Mouse (Mus musculus) myocyte (in vitro differentiated cells): ENCODE results near the gene Ank3. TPM values are rescaled to one million over a fixed set of nuclear protein-coding genes. Genes with fewer than 3 reads are reported as not detected.

Experiments used
- H3K27me3 ChIP-seq: one replicate; pipeline ENCODE4 v1.6.1; 2011; ENCODE audit not compliant: control insufficient read depth, insufficient read depth, insufficient read length
- H3K36me3 ChIP-seq: one replicate; pipeline ENCODE4 v1.6.1; 2011; ENCODE audit not compliant: control insufficient read depth, insufficient read depth
- H3K4me2 ChIP-seq: one replicate; pipeline ENCODE4 v1.6.1; 2011; ENCODE audit warnings: low read depth, control low read depth
- H3K4me3 ChIP-seq: one replicate; pipeline ENCODE4 v1.5.1; 2011; ENCODE audit warnings: mild to moderate bottlenecking, control low read depth, moderate library complexity
- H3K79me2 ChIP-seq: one replicate; pipeline ENCODE4 v1.6.1; 2011; ENCODE audit not compliant: control insufficient read depth, insufficient read depth
- H3ac ChIP-seq: one replicate; pipeline ENCODE4 v1.6.1; 2011; ENCODE audit not compliant: control insufficient read depth, insufficient read length
- CEBPB ChIP-seq: IDR thresholded peaks from 2 replicates; pipeline ENCODE4 v1.6.1; 2011; ENCODE audit warnings: mild to moderate bottlenecking, moderate library complexity; ENCODE audit not compliant: poor library complexity, insufficient read depth, severe bottlenecking
- E2F4 ChIP-seq: IDR thresholded peaks from one replicate; pipeline ENCODE4 v1.6.1; 2011; ENCODE audit warnings: mild to moderate bottlenecking, control low read depth, moderate library complexity; ENCODE audit not compliant: insufficient read depth
- MAX ChIP-seq: IDR thresholded peaks from one replicate; pipeline ENCODE4 v1.6.1; 2011; ENCODE audit warnings: low read depth, mild to moderate bottlenecking, control low read depth
- MYOD1 ChIP-seq, 3 experiments: IDR thresholded peaks; one replicate each; pipeline ENCODE4 v1.6.1; 2011; ENCODE audit warnings: control low read depth in 2 of 3, low read depth in 2 of 3, mild to moderate bottlenecking in 2 of 3, moderate library complexity in 1 of 3; ENCODE audit not compliant: insufficient read length in 2 of 3, control insufficient read depth in 1 of 3
- MYOG ChIP-seq, 3 experiments: IDR thresholded peaks; one replicate each; pipeline ENCODE4 v1.6.1; 2011; ENCODE audit warnings: control low read depth in 2 of 3, low read depth in 2 of 3, mild to moderate bottlenecking in 2 of 3; ENCODE audit not compliant: insufficient read length in 2 of 3, control insufficient read depth in 1 of 3, insufficient read depth in 1 of 3
- POLR2A ChIP-seq: IDR thresholded peaks from one replicate; pipeline ENCODE4 v1.6.1; 2011; ENCODE audit warnings: low read depth, mild to moderate bottlenecking, control low read depth, moderate library complexity; ENCODE audit not compliant: insufficient read length
- POLR2AphosphoS2 ChIP-seq: IDR thresholded peaks from one replicate; pipeline ENCODE4 v1.6.1; 2011; ENCODE audit warnings: low read depth, control low read depth; ENCODE audit not compliant: insufficient read length
- REST ChIP-seq: IDR thresholded peaks from one replicate; pipeline ENCODE4 v1.6.1; 2011; ENCODE audit warnings: mild to moderate bottlenecking, control low read depth, moderate library complexity; ENCODE audit not compliant: insufficient read depth, insufficient read length
- SRF ChIP-seq: IDR thresholded peaks from one replicate; pipeline ENCODE4 v1.6.1; 2011; ENCODE audit warnings: low read depth; ENCODE audit not compliant: control insufficient read depth, insufficient read length
- TCF12 ChIP-seq: IDR thresholded peaks from one replicate; pipeline ENCODE4 v1.6.1; 2011; ENCODE audit warnings: mild to moderate bottlenecking, control low read depth; ENCODE audit not compliant: poor library complexity, insufficient read depth, severe bottlenecking
- TCF3 ChIP-seq: IDR thresholded peaks from one replicate; pipeline ENCODE4 v1.6.1; 2011; ENCODE audit warnings: low read depth, control low read depth; ENCODE audit not compliant: insufficient read length
- USF1 ChIP-seq: IDR thresholded peaks from one replicate; pipeline ENCODE4 v1.6.1; 2011; ENCODE audit warnings: low read depth, mild to moderate bottlenecking, control low read depth, moderate library complexity
- polyA plus RNA-seq: library from polyadenylated mRNA; unstranded; fragments of >200 nt; fragmentation: generic; extraction: Trizol; gene quantifications from one replicate; pipeline ENCODE4 v1.2.1, GENCODE M21; 2012; ENCODE audit warnings: missing spikeins

Ank3 gene
- polyA plus RNA-seq, 1 experiment: 5.5 TPM

DNA sequence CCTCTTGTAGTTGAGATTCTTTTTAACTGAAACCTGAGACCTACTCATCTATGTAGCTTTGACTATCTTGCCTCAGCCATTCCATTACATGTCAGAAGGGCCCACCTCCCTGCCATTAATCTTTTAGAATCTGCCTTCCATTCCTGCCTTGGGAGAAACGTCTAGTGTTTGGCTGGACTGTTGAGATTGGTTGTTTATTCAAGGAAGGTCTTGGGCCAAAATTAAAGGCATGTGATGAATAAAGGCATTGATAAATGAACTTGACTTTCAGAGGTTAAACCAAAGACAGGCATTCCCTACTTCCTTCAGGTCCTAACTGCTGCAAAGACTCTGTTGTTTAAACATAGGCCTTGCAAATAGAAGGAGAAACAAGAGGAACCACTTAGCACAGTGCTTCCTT lies 271.9 kb downstream of the Ank3 start:
- no peaks in the 10 kb centered on the region for H3K27me3 ChIP-seq
- no peaks in the 10 kb centered on the region for H3K36me3 ChIP-seq
- TF ChIP-seq SRF (no peak), E2F4 (no peak), USF1 (no peak)
- H3ac ChIP-seq: no peak overlapping the region
- H3K4me3 ChIP-seq: no peak overlapping the region
- no peak overlapping the region for H3K4me2 ChIP-seq
- no peaks in the 10 kb centered on the region for H3K79me2 ChIP-seq

DNA sequence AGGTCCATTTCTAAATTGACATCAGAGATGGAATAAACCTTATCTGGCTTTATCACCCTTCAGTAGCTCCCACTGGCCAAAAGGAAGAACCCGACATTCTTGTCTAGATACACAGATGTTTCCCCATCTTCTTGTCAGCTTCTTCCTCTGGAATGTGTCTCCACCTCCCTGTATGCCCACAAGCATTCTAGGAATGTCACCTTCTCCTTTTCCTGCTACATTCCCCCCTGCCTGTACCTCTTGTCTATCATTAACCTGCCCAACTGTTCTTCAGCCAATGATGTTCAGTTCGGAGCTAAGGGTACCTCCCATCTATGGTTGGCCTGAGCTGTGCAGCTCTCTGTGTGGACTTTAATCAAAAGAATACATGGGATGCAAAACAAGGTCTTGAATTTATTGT lies 272.4 kb downstream of the Ank3 start:
- no peaks in the 10 kb centered on the region for H3K79me2 ChIP-seq
- H3K4me3 ChIP-seq: no peak overlapping the region
- no peak overlapping the region for H3ac ChIP-seq
- H3K27me3 ChIP-seq: no peaks in the 10 kb centered on the region
- no peak overlapping the region for H3K4me2 ChIP-seq
- no peak for TF ChIP-seq POLR2AphosphoS2
- TF ChIP-seq MYOD1 (IDR thresholded peaks at IDR 0.05; ENCODE audit: control insufficient read depth in 1 of 3, insufficient read length in 2 of 3, low read depth in 2 of 3): no peak
- TF ChIP-seq SRF: no peak
- TF ChIP-seq E2F4: no peak
- no peak for TF ChIP-seq MYOG (IDR thresholded peaks at IDR 0.05; ENCODE audit: control insufficient read depth in 1 of 3, insufficient read depth in 1 of 3, insufficient read length in 2 of 3, low read depth in 2 of 3)
- TF ChIP-seq USF1: no peak
- TF ChIP-seq MAX: no peak
- TF ChIP-seq POLR2A: no peak
- TF ChIP-seq TCF3: no peak
- TF ChIP-seq TCF12: no peak
- no peak for TF ChIP-seq CEBPB
- TF ChIP-seq REST: no peak
- no peaks in the 10 kb centered on the region for H3K36me3 ChIP-seq

DNA sequence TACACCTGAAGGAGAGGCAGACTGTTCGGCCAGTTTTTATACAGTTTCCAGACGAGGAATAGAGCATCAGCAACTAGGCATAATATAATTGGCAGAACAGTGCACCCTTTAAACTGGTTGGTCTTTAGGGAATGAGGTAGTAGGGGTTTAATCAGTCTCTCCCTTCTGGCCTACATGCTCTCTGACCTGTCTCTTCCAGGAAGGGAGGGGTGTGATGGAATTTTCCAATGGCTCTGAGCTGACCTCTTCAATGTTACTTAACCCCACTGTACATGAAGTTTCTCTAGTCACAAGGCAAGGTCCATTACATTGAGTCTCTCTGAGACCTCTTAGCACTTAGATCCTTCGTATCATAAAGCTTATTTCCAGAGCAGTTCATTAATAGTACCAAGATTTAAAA lies 272.9 kb downstream of the Ank3 start:
- no peaks in the 10 kb centered on the region for H3K79me2 ChIP-seq
- TF ChIP-seq CEBPB (no peak), POLR2A (no peak), USF1 (no peak), E2F4 (no peak), TCF3 (no peak), POLR2AphosphoS2 (no peak), REST (no peak), MAX (no peak), TCF12 (no peak), MYOD1 (IDR thresholded peaks at IDR 0.05; ENCODE audit: control insufficient read depth in 1 of 3, insufficient read length in 2 of 3, low read depth in 2 of 3) (no peak), SRF (no peak), MYOG (IDR thresholded peaks at IDR 0.05; ENCODE audit: control insufficient read depth in 1 of 3, insufficient read depth in 1 of 3, insufficient read length in 2 of 3, low read depth in 2 of 3) (no peak)
- H3K4me3 ChIP-seq: no peak overlapping the region
- no peaks in the 10 kb centered on the region for H3K36me3 ChIP-seq
- no peak overlapping the region for H3ac ChIP-seq
- no peak overlapping the region for H3K4me2 ChIP-seq
- no peaks in the 10 kb centered on the region for H3K27me3 ChIP-seq

DNA sequence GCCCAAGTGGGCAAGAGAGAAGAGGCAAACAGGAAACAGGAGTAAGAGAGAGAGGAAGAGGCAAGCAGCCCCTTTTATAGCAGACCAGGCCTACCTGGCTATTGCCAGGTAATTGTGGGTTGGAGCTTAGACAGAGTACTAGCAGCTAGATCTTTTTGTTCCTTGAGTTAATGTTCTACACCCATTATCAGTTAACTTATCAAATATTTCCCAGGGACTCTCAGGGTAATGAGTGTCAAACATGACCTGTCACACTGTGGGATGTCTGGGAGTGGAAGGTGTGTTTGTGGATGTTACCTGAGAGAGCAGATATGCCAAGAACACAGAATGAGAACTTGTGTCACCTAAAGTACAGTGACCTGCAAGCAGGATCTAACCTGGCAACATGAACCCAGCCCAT lies 274.0 kb downstream of the Ank3 start:
- Histone ChIP-seq H3K4me2 (no peak overlapping the region), H3K79me2 (no peaks in the 10 kb centered on the region), H3K36me3 (no peaks in the 10 kb centered on the region), H3K4me3 (no peak overlapping the region), H3K27me3 (no peaks in the 10 kb centered on the region), H3ac (no peak overlapping the region)
- TF ChIP-seq REST (no peak), SRF (no peak), POLR2AphosphoS2 (no peak), POLR2A (no peak), TCF12 (no peak), MYOD1 (IDR thresholded peaks at IDR 0.05; ENCODE audit: control insufficient read depth in 1 of 3, insufficient read length in 2 of 3, low read depth in 2 of 3) (no peak), CEBPB (no peak)

- no peaks in the 10 kb centered on the region for H3K79me2 ChIP-seq
- TF ChIP-seq MYOG (IDR thresholded peaks at IDR 0.05; ENCODE audit: control insufficient read depth in 1 of 3, insufficient read depth in 1 of 3, insufficient read length in 2 of 3, low read depth in 2 of 3): no peak
- no peak for TF ChIP-seq POLR2AphosphoS2
- TF ChIP-seq CEBPB: no peak
- TF ChIP-seq POLR2A: no peak
- TF ChIP-seq SRF: no peak
- no peak for TF ChIP-seq TCF12
- no peak for TF ChIP-seq TCF3
- no peak for TF ChIP-seq MAX
- TF ChIP-seq MYOD1 (IDR thresholded peaks at IDR 0.05; ENCODE audit: control insufficient read depth in 1 of 3, insufficient read length in 2 of 3, low read depth in 2 of 3): no peak
- H3K4me2 ChIP-seq: no peak overlapping the region
- no peaks in the 10 kb centered on the region for H3K36me3 ChIP-seq
- no peak overlapping the region for H3K4me3 ChIP-seq
- no peaks in the 10 kb centered on the region for H3K27me3 ChIP-seq
- H3ac ChIP-seq: no peak overlapping the region
Observed at GRCm38 (mm10) chr10:69678230-69678629, 279.7 kb downstream of the Ank3 start.
